Mouse (Mus musculus) limb, embryonic 11.5 days (tissue): Measurements from ENCODE around the gene Hmgcs1. TPM values are rescaled to one million over a fixed set of nuclear protein-coding genes. Genes with fewer than 3 reads are reported as not detected.

Experiments used
- ATAC-seq: fragments of 200-750 bp; cut with Nextera tagmentation; 2 replicates; pipeline ENCODE4 v1.8.0; 2017; ENCODE audit warnings: low read depth; ENCODE audit not compliant: insufficient number of reproducible peaks, low FRiP score, low TSS enrichment
- DNase-seq: peaks from one replicate; pipeline ENCODE4 v3.0.0-alpha.2; 2015; ENCODE audit warnings: low spot score
- H3K27ac ChIP-seq: fragments of 300-500 bp; sonication (generic); replicated peaks from 2 replicates; pipeline ENCODE4 v1.5.1; 2014; ENCODE audit warnings: low read depth, mild to moderate bottlenecking, low read length
- H3K27me3 ChIP-seq: fragments of 300-500 bp; sonication (generic); 2 replicates; pipeline ENCODE4 v1.6.1; 2014; ENCODE audit warnings: mild to moderate bottlenecking, low read length, mixed read lengths; ENCODE audit not compliant: control insufficient read depth, insufficient read depth
- H3K36me3 ChIP-seq: fragments of 300-500 bp; sonication (generic); 2 replicates; pipeline ENCODE4 v1.6.1; 2014; ENCODE audit warnings: mild to moderate bottlenecking, low read length, moderate library complexity, mixed read lengths; ENCODE audit not compliant: control insufficient read depth, insufficient read depth
- H3K4me1 ChIP-seq: fragments of 300-500 bp; sonication (generic); 2 replicates; pipeline ENCODE4 v1.6.1; 2014; ENCODE audit warnings: low read length, mixed read lengths; ENCODE audit not compliant: control insufficient read depth, insufficient read depth
- H3K4me2 ChIP-seq: fragments of 300-500 bp; sonication (generic); 2 replicates; pipeline ENCODE4 v1.6.1; 2014; ENCODE audit warnings: low read depth, mild to moderate bottlenecking, moderate library complexity; ENCODE audit not compliant: severe bottlenecking
- H3K4me3 ChIP-seq: fragments of 300-500 bp; sonication (generic); 2 replicates; pipeline ENCODE4 v1.5.1; 2014; ENCODE audit warnings: low read depth, low read length
- H3K9ac ChIP-seq: fragments of 300-500 bp; sonication (generic); 2 replicates; pipeline ENCODE4 v1.6.1; 2014; ENCODE audit warnings: mild to moderate bottlenecking, low read length
- H3K9me3 ChIP-seq: fragments of 300-500 bp; sonication (generic); 2 replicates; pipeline ENCODE4 v1.6.1; 2016; ENCODE audit warnings: low read length; ENCODE audit not compliant: control insufficient read depth
- WGBS: fragments of 180-500 bp; shearing (Covaris S2); extraction: QIAGEN DNeasy Blood & Tissue Kit; methylation state at CpG from one replicate; pipeline ENCODE4 v1.1.7; 2014; 5-methylcytosine and 5-hydroxymethylcytosine counted together
- polyA plus RNA-seq: library from polyadenylated mRNA; unstranded; fragments of >200 nt; fragmentation: Nextera tagmentation; extraction: Ambion mirVana; gene quantifications from 2 replicates; pipeline ENCODE4 v1.2.1, GENCODE M21; 2014

Hmgcs1 gene
- polyA plus RNA-seq, 1 experiment from 2014 or later, result 212 TPM

- no peak for DNase-seq
- no peak overlapping the region for H3K9ac ChIP-seq
- 77% methylated on average over 3 of the region's 3 CpGs for WGBS
- H3K4me1 ChIP-seq, result peaks cover 3% of the 10 kb centered on the region; the same call in 1 of the 2 replicates
- no peak for ATAC-seq
- no peak overlapping the region for H3K27ac ChIP-seq
- H3K36me3 ChIP-seq, result no peaks in the 10 kb centered on the region
- no peaks in the 10 kb centered on the region for H3K9me3 ChIP-seq
- no peak overlapping the region for H3K4me3 ChIP-seq
- no peak overlapping the region for H3K4me2 ChIP-seq
- H3K27me3 ChIP-seq, result no peaks in the 10 kb centered on the region
These were observed 53.3 kb downstream of the Hmgcs1 start for GRCm38 (mm10) chr13:119743470-119743869.

- DNase-seq, result no peak
- no peak overlapping the region for H3K4me2 ChIP-seq
- H3K9ac ChIP-seq, result no peak overlapping the region
- 90% methylated on average over 4 of the region's 4 CpGs for WGBS
- H3K27ac ChIP-seq, result no peak overlapping the region
- H3K4me3 ChIP-seq, result no peak overlapping the region
- no peaks in the 10 kb centered on the region for H3K4me1 ChIP-seq
- ATAC-seq, result no peak
- H3K9me3 ChIP-seq, result no peaks in the 10 kb centered on the region
- no peaks in the 10 kb centered on the region for H3K36me3 ChIP-seq
- no peaks in the 10 kb centered on the region for H3K27me3 ChIP-seq
These were observed 56.8 kb downstream of the Hmgcs1 start for GRCm38 (mm10) chr13:119746930-119747329.

GRCm38 (mm10) chr13:119753859-119754634, 63.9 kb downstream of the Hmgcs1 start:
- Histone ChIP-seq H3K36me3 (no peaks in the 10 kb centered on the region), H3K9ac (no peak overlapping the region), H3K27ac (no peak overlapping the region), H3K27me3 (no peaks in the 10 kb centered on the region), H3K4me3 (no peak overlapping the region), H3K9me3 (no peaks in the 10 kb centered on the region), H3K4me1 (0 out of 2 replicates have a peak, but pooled peaks cover 7% of the 10 kb centered on the region), H3K4me2 (no peak overlapping the region)
- ATAC-seq, result no peak
- WGBS, result 62% methylated on average over 9 of the region's 9 CpGs
- no peak for DNase-seq

- Histone ChIP-seq H3K36me3 (no peaks in the 10 kb centered on the region), H3K27me3 (no peaks in the 10 kb centered on the region), H3K27ac (no peak overlapping the region), H3K4me1 (0 out of 2 replicates have a peak, but pooled peaks cover 7% of the 10 kb centered on the region), H3K9me3 (no peaks in the 10 kb centered on the region), H3K9ac (no peak overlapping the region), H3K4me3 (no peak overlapping the region; the same call in 1 of the 2 replicates), H3K4me2 (peak overlapping the region; percentile 98)
- WGBS, result 31% methylated on average over 3 of the region's 3 CpGs
- ATAC-seq (no peak), DNase-seq (no peak)
These were observed 64.4 kb downstream of the Hmgcs1 start for GRCm38 (mm10) chr13:119754635-119755020.

GRCm38 (mm10) chr13:119755141-119755547, 65.0 kb downstream of the Hmgcs1 start:
- 0 out of 2 replicates have a peak, but pooled peaks cover 7% of the 10 kb centered on the region for H3K4me1 ChIP-seq
- DNase-seq (no peak), ATAC-seq (peak; percentile 57)
- H3K27me3 ChIP-seq, result no peaks in the 10 kb centered on the region
- H3K4me3 ChIP-seq, result peak overlapping the region; percentile 62
- H3K9me3 ChIP-seq, result no peaks in the 10 kb centered on the region
- H3K36me3 ChIP-seq, result no peaks in the 10 kb centered on the region
- WGBS, result 1% methylated on average over 16 of the region's 16 CpGs
- H3K27ac ChIP-seq, result peak overlapping the region; percentile 36
- H3K9ac ChIP-seq, result peak overlapping the region; percentile 73
- H3K4me2 ChIP-seq, result peak overlapping the region; percentile 98

- Histone ChIP-seq H3K4me1 (0 out of 2 replicates have a peak, but pooled peaks cover 7% of the 10 kb centered on the region), H3K36me3 (no peaks in the 10 kb centered on the region), H3K4me2 (peak within 1 kb of the TSS; percentile 98), H3K4me3 (peak within 1 kb of the TSS; percentile 62), H3K27me3 (no peaks in the 10 kb centered on the region), H3K27ac (peak within 1 kb of the TSS; percentile 36), H3K9ac (peak within 1 kb of the TSS; percentile 73), H3K9me3 (no peaks in the 10 kb centered on the region)
- ATAC-seq (peak; percentile 94), DNase-seq (peak; percentile 87)
- under 1% methylated on average over 43 of the region's 43 CpGs for WGBS
These were observed 65.7 kb downstream of the Hmgcs1 start, which contains the start of gene Nim1k for GRCm38 (mm10) chr13:119755681-119756471. Gene Nim1k (minus strand): TSS chr13:119755882.

GRCm38 (mm10) chr13:119756831-119757230, 66.7 kb downstream of the Hmgcs1 start:
- H3K36me3 ChIP-seq, result no peaks in the 10 kb centered on the region
- DNase-seq (peak; percentile 42), ATAC-seq (no peak)
- no peak overlapping the region for H3K27ac ChIP-seq
- H3K4me3 ChIP-seq, result no peak overlapping the region
- no peak overlapping the region for H3K9ac ChIP-seq
- H3K4me1 ChIP-seq, result 0 out of 2 replicates have a peak, but pooled peaks cover 7% of the 10 kb centered on the region
- H3K4me2 ChIP-seq, result no peak overlapping the region
- no peaks in the 10 kb centered on the region for H3K27me3 ChIP-seq
- H3K9me3 ChIP-seq, result no peaks in the 10 kb centered on the region
- 28% methylated on average over 5 of the region's 5 CpGs for WGBS
